Mouse (Mus musculus): ENCODE measurements at regions not wholly inside any gene's neighbourhood (a gene's known extent, or its start where the extent isn't known, plus 50 kb on each side); places are given as distances from the start of the nearest gene placed in this dataset.
A peak's percentile ranks its signal among the peaks of the same experiment; 100 is the strongest.

GRCm38 (mm10) chr4:54161337-54161993, 335.6 kb downstream of the Tmem38b start:
- H3K4me2 ChIP-seq (ENCODE audit: low read depth, low read length, poor library complexity, severe bottlenecking): no peak overlapping the region
- ATAC-seq (ENCODE audit: low FRiP score) (peak; percentile 81; the same call in 1 of the 2 replicates), DNase-seq (ENCODE audit: low spot score) (no peak)
- no peak overlapping the region for H3K9ac ChIP-seq (replicated peaks; ENCODE audit: low read length, poor library complexity, severe bottlenecking)
- 0 out of 2 replicates have a peak overlapping the region, but pooled peaks have one; percentile 12 for H3K27ac ChIP-seq (ENCODE audit: low read depth, low read length)
- H3K36me3 ChIP-seq (ENCODE audit: insufficient read depth, low read length): no peaks in the 10 kb centered on the region
- H3K4me1 ChIP-seq (ENCODE audit: insufficient read depth, low read length): no peaks in the 10 kb centered on the region
- TF ChIP-seq CTCF (IDR thresholded peaks at IDR 0.05): peak; percentile 42; the same call in 1 of the 2 replicates
- 70% methylated on average over 9 of the region's 9 CpGs for WGBS
- no peaks in the 10 kb centered on the region for H3K27me3 ChIP-seq (ENCODE audit: insufficient read depth, low read length)
- no peak overlapping the region for H3K4me3 ChIP-seq (ENCODE audit: low read depth, low read length)
- no peaks in the 10 kb centered on the region for H3K9me3 ChIP-seq (ENCODE audit: low read length)

GRCm38 (mm10) chr4:54162308-54162707, 336.5 kb downstream of the Tmem38b start:
- 46% methylated on average over 8 of the region's 8 CpGs for WGBS
- DNase-seq (ENCODE audit: low spot score) (no peak), ATAC-seq (ENCODE audit: low FRiP score) (no peak)

GRCm38 (mm10) chr4:54170202-54170931, 344.5 kb downstream of the Tmem38b start:
- Histone ChIP-seq H3K27me3 (ENCODE audit: insufficient read depth, low read length) (no peaks in the 10 kb centered on the region), H3K4me2 (ENCODE audit: low read depth, low read length, poor library complexity, severe bottlenecking) (no peak overlapping the region), H3K4me3 (ENCODE audit: low read depth, low read length) (no peak overlapping the region), H3K4me1 (ENCODE audit: insufficient read depth, low read length) (no peaks in the 10 kb centered on the region), H3K27ac (ENCODE audit: low read depth, low read length) (no peak overlapping the region), H3K9ac (replicated peaks; ENCODE audit: low read length, poor library complexity, severe bottlenecking) (no peak overlapping the region), H3K36me3 (ENCODE audit: insufficient read depth, low read length) (no peaks in the 10 kb centered on the region), H3K9me3 (ENCODE audit: low read length) (no peaks in the 10 kb centered on the region)
- no peak for TF ChIP-seq CTCF (IDR thresholded peaks at IDR 0.05)
- ATAC-seq (ENCODE audit: low FRiP score) (no peak), DNase-seq (ENCODE audit: low spot score) (no peak)
- 87% methylated on average over 13 of the region's 13 CpGs for WGBS

More at GRCm38 (mm10) chr4:54162308-54162707, 336.5 kb downstream of the Tmem38b start:
- Histone ChIP-seq H3K9me3 (ENCODE audit: low read length) (no peaks in the 10 kb centered on the region), H3K4me1 (ENCODE audit: insufficient read depth, low read length) (no peaks in the 10 kb centered on the region), H3K4me3 (ENCODE audit: low read depth, low read length) (no peak overlapping the region), H3K9ac (replicated peaks; ENCODE audit: low read length, poor library complexity, severe bottlenecking) (no peak overlapping the region), H3K4me2 (ENCODE audit: low read depth, low read length, poor library complexity, severe bottlenecking) (no peak overlapping the region), H3K27me3 (ENCODE audit: insufficient read depth, low read length) (no peaks in the 10 kb centered on the region), H3K36me3 (ENCODE audit: insufficient read depth, low read length) (no peaks in the 10 kb centered on the region), H3K27ac (ENCODE audit: low read depth, low read length) (0 out of 2 replicates have a peak overlapping the region, but pooled peaks have one; percentile 12)
- TF ChIP-seq CTCF (IDR thresholded peaks at IDR 0.05): no peak

DNA sequence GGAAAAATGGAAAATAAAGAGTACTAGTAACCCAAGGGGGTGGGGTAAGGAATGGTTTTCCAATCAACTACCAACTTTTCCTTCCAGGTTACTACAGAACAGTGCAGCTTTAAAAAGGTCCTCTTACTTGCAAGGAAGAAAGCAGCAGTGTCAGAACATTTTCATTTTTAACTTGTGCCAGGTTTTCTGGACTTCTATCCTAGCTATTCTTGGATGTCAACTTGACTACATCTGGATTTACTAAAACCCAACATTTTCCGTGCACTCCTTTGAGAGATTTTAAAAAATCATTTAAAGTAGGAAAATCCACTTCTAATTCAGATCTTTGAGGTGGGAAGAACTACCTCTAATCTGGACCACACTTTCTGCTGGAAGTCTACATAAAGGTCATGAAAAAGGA, 358.4 kb downstream of the Tmem38b start:
- Histone ChIP-seq H3K27me3 (ENCODE audit: insufficient read depth, low read length) (no peaks in the 10 kb centered on the region), H3K4me3 (ENCODE audit: low read depth, low read length) (no peak overlapping the region), H3K36me3 (ENCODE audit: insufficient read depth, low read length) (no peaks in the 10 kb centered on the region), H3K4me1 (ENCODE audit: insufficient read depth, low read length) (no peaks in the 10 kb centered on the region), H3K9ac (replicated peaks; ENCODE audit: low read length, poor library complexity, severe bottlenecking) (no peak overlapping the region), H3K9me3 (ENCODE audit: low read length) (no peaks in the 10 kb centered on the region), H3K27ac (ENCODE audit: low read depth, low read length) (no peak overlapping the region), H3K4me2 (ENCODE audit: low read depth, low read length, poor library complexity, severe bottlenecking) (no peak overlapping the region)
- ATAC-seq (ENCODE audit: low FRiP score) (no peak), DNase-seq (ENCODE audit: low spot score) (no peak)
- 95% methylated on average over 1 of the region's 1 CpGs for WGBS
- TF ChIP-seq CTCF (IDR thresholded peaks at IDR 0.05): no peak

DNA sequence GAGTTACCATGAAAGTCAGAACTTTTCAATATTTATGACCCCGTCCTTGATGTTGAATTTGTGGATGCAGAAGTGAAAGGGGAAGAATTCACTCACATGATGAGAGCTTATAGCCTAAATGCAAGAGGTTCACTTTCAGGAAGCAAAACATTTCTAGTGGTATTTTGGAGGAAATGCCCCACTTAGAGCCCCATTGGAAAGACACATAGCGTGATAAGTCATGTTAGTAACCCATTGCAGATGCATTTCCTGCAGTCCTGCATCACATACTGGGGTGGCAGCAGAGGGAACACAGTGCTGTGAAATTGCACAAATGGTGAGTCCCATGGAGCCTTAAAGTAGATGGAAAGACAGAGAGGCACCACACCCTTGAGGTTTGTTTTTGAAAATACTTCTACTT, 369.9 kb downstream of the Tmem38b start:
- Histone ChIP-seq H3K4me3 (ENCODE audit: low read depth, low read length) (no peak overlapping the region), H3K36me3 (ENCODE audit: insufficient read depth, low read length) (no peaks in the 10 kb centered on the region), H3K9me3 (ENCODE audit: low read length) (no peaks in the 10 kb centered on the region), H3K27me3 (ENCODE audit: insufficient read depth, low read length) (no peaks in the 10 kb centered on the region), H3K4me1 (ENCODE audit: insufficient read depth, low read length) (no peaks in the 10 kb centered on the region), H3K27ac (ENCODE audit: low read depth, low read length) (no peak overlapping the region), H3K4me2 (ENCODE audit: low read depth, low read length, poor library complexity, severe bottlenecking) (no peak overlapping the region), H3K9ac (replicated peaks; ENCODE audit: low read length, poor library complexity, severe bottlenecking) (no peak overlapping the region)
- DNase-seq (ENCODE audit: low spot score) (no peak), ATAC-seq (ENCODE audit: low FRiP score) (no peak)
- TF ChIP-seq CTCF (IDR thresholded peaks at IDR 0.05): no peak
- 96% methylated on average over 2 of the region's 2 CpGs for WGBS

DNA sequence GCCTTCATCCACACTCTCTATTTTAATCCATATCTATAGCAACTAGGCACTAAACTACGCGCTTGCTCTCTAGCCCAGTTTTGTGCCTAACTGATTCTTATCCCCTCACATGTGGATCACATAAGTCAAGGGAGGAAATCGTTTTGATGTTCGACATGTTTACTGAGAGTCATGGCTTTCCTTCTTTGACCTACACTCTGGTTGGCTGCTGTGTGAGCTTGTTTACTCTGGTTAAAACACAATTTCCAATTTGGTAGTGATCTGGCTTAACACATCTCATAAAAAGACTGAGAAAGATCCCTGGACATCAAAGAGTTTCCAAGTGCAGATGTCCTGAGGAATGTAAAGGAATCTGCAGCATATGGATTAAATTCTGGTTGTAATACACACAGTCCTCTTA, 376.6 kb downstream of the Tmem38b start:
- Histone ChIP-seq H3K4me2 (ENCODE audit: low read depth, low read length, poor library complexity, severe bottlenecking) (no peak overlapping the region), H3K27me3 (ENCODE audit: insufficient read depth, low read length) (no peaks in the 10 kb centered on the region), H3K4me3 (ENCODE audit: low read depth, low read length) (no peak overlapping the region), H3K27ac (ENCODE audit: low read depth, low read length) (no peak overlapping the region), H3K9ac (replicated peaks; ENCODE audit: low read length, poor library complexity, severe bottlenecking) (no peak overlapping the region), H3K9me3 (ENCODE audit: low read length) (no peaks in the 10 kb centered on the region), H3K36me3 (ENCODE audit: insufficient read depth, low read length) (no peaks in the 10 kb centered on the region), H3K4me1 (ENCODE audit: insufficient read depth, low read length) (no peaks in the 10 kb centered on the region)
- DNase-seq (ENCODE audit: low spot score): no peak
- WGBS: 86% methylated on average over 4 of the region's 4 CpGs
- TF ChIP-seq CTCF (IDR thresholded peaks at IDR 0.05): no peak
- ATAC-seq (ENCODE audit: low FRiP score): no peak

Measured in midbrain, postnatal 0 days (tissue).